Mouse (Mus musculus): ENCODE data around the gene Spz1. TPM values are rescaled to one million over a fixed set of nuclear protein-coding genes. Genes with fewer than 3 reads are reported as not detected.
A peak's percentile ranks its signal among the peaks of the same experiment; 100 is the strongest.

Gene Spz1
- polyA plus RNA-seq, 1 experiment from 2014 or later: not detected

- no peak overlapping the region for H3K4me3 ChIP-seq (replicated peaks)
- ATAC-seq (ENCODE audit: insufficient number of reproducible peaks, low FRiP score, low TSS enrichment, low read depth): no peak
- H3K27me3 ChIP-seq: no peaks in the 10 kb centered on the region
- no peaks in the 10 kb centered on the region for H3K36me3 ChIP-seq
- H3K9me3 ChIP-seq (replicated peaks): no peaks in the 10 kb centered on the region
- H3K4me1 ChIP-seq: no peaks in the 10 kb centered on the region
- no peak overlapping the region for H3K9ac ChIP-seq
- no peak overlapping the region for H3K4me2 ChIP-seq (replicated peaks)
- WGBS: 37% methylated on average over 5 of the region's 5 CpGs
- 0 out of 2 replicates have a peak overlapping the region, but pooled peaks have one; percentile 51 for H3K27ac ChIP-seq (replicated peaks)
These were observed 16.5 kb downstream of the Spz1 start for GRCm38 (mm10) chr13:92559429-92559828.

GRCm38 (mm10) chr13:92557229-92557628 lies 18.7 kb downstream of the Spz1 start:
- Histone ChIP-seq H3K27me3 (no peaks in the 10 kb centered on the region), H3K36me3 (no peaks in the 10 kb centered on the region), H3K4me2 (replicated peaks) (no peak overlapping the region), H3K4me3 (replicated peaks) (no peak overlapping the region), H3K27ac (replicated peaks) (no peak overlapping the region), H3K9ac (no peak overlapping the region), H3K4me1 (no peaks in the 10 kb centered on the region), H3K9me3 (replicated peaks) (no peaks in the 10 kb centered on the region)
- no peak for ATAC-seq (ENCODE audit: insufficient number of reproducible peaks, low FRiP score, low TSS enrichment, low read depth)
- WGBS: 32% methylated on average over 2 of the region's 2 CpGs

GRCm38 (mm10) chr13:92556458-92557126 lies 19.4 kb downstream of the Spz1 start:
- no peak overlapping the region for H3K9ac ChIP-seq
- H3K36me3 ChIP-seq: no peaks in the 10 kb centered on the region
- WGBS: 25% methylated on average over 8 of the region's 8 CpGs
- ATAC-seq (ENCODE audit: insufficient number of reproducible peaks, low FRiP score, low TSS enrichment, low read depth): no peak
- H3K9me3 ChIP-seq (replicated peaks): no peaks in the 10 kb centered on the region
- no peak overlapping the region for H3K4me2 ChIP-seq (replicated peaks)
- H3K4me3 ChIP-seq (replicated peaks): no peak overlapping the region
- H3K27me3 ChIP-seq: no peaks in the 10 kb centered on the region
- H3K4me1 ChIP-seq: no peaks in the 10 kb centered on the region
- H3K27ac ChIP-seq (replicated peaks): no peak overlapping the region; the same call in 1 of the 2 replicates

- Histone ChIP-seq H3K27ac (replicated peaks) (no peak overlapping the region), H3K9ac (no peak overlapping the region), H3K36me3 (no peaks in the 10 kb centered on the region), H3K27me3 (no peaks in the 10 kb centered on the region), H3K4me3 (replicated peaks) (no peak overlapping the region), H3K4me1 (no peaks in the 10 kb centered on the region), H3K4me2 (replicated peaks) (no peak overlapping the region), H3K9me3 (replicated peaks) (peaks cover 8% of the 10 kb centered on the region)
- no peak for ATAC-seq (ENCODE audit: insufficient number of reproducible peaks, low FRiP score, low TSS enrichment, low read depth)
- WGBS: 62% methylated on average over 4 of the region's 4 CpGs
These were observed 28.9 kb downstream of the Spz1 start for GRCm38 (mm10) chr13:92547093-92547492.

DNA sequence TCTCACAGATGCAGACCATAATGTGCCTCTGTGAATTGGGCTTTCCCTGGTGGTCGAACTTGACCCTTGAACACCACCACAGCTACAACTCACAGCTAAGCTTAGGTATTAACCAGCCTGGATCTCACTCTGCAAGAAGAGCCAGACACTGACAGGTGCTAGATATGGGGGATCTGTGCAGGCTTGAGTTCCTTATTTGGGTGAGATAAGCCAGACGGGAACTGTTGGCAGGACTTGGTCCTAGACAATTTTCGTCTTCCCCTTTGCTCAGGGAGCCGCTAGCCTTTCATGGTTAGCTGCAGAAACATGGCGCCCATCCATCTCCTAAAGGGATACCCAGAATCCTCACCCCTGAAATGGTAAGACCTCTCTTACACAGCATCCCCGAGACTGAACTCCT lies 35.0 kb downstream of the Spz1 start:
- H3K4me1 ChIP-seq: no peaks in the 10 kb centered on the region
- no peaks in the 10 kb centered on the region for H3K36me3 ChIP-seq
- H3K4me2 ChIP-seq (replicated peaks): no peak overlapping the region
- H3K4me3 ChIP-seq (replicated peaks): no peak overlapping the region
- 85% methylated on average over 6 of the region's 6 CpGs for WGBS
- no peaks in the 10 kb centered on the region for H3K27me3 ChIP-seq
- ATAC-seq (ENCODE audit: insufficient number of reproducible peaks, low FRiP score, low TSS enrichment, low read depth): no peak
- H3K27ac ChIP-seq (replicated peaks): no peak overlapping the region
- H3K9me3 ChIP-seq (replicated peaks): no peaks in the 10 kb centered on the region
- H3K9ac ChIP-seq: no peak overlapping the region

DNA sequence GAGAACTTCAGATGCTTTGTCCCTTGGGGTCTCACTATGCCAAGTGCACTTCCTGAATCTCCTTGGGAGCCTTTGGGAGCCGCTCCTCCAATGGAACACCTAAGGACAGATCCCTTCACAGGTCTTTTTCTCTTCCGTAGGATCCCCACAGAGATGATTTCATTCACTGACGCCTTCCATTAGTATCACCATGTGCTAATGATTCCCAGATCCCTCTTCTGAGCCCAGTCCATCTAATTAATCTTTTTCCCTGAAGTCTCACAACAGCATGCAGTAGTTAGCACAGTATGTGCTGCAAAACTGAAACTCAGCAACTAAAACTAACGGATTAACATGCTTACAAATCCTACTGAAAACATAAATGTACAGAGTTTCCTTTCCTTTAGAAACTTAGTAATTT lies 36.8 kb downstream of the Spz1 start:
- H3K4me2 ChIP-seq (replicated peaks): no peak overlapping the region
- H3K4me3 ChIP-seq (replicated peaks): no peak overlapping the region
- no peak overlapping the region for H3K9ac ChIP-seq
- H3K36me3 ChIP-seq: no peaks in the 10 kb centered on the region
- ATAC-seq (ENCODE audit: insufficient number of reproducible peaks, low FRiP score, low TSS enrichment, low read depth): no peak
- H3K4me1 ChIP-seq: no peaks in the 10 kb centered on the region
- H3K27me3 ChIP-seq: no peaks in the 10 kb centered on the region
- no peak overlapping the region for H3K27ac ChIP-seq (replicated peaks)
- no peaks in the 10 kb centered on the region for H3K9me3 ChIP-seq (replicated peaks)
- WGBS: 47% methylated on average over 4 of the region's 4 CpGs

- H3K27me3 ChIP-seq: no peaks in the 10 kb centered on the region
- H3K9ac ChIP-seq: no peak overlapping the region
- H3K4me2 ChIP-seq (replicated peaks): no peak overlapping the region
- no peaks in the 10 kb centered on the region for H3K36me3 ChIP-seq
- H3K27ac ChIP-seq (replicated peaks): no peak overlapping the region
- no peak overlapping the region for H3K4me3 ChIP-seq (replicated peaks)
- 0 out of 2 replicates have a peak, but pooled peaks cover 11% of the 10 kb centered on the region for H3K4me1 ChIP-seq
- ATAC-seq (ENCODE audit: insufficient number of reproducible peaks, low FRiP score, low TSS enrichment, low read depth): no peak
- 47% methylated on average over 2 of the region's 2 CpGs for WGBS
- H3K9me3 ChIP-seq (replicated peaks): no peaks in the 10 kb centered on the region
These were observed 42.2 kb downstream of the Spz1 start for GRCm38 (mm10) chr13:92533801-92534200.

DNA sequence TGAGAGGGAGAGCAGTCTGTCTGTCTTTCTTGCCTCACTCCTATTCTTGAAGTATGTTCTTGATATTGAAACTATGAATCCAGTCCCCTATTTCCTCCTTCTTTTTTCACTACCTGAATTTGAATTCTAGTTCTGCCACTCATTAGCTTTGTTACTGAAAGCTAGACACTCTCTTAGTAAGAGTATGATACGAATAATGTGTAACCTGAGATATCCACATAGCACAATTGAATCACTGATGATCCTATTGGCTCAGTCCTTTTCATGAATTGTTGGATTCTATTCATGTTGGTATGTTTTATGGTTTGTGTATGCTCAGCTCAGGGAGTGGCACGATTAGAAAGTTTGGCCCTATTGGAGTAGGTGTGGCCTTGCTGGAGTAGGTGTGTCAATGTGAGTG lies 43.8 kb downstream of the Spz1 start:
- WGBS: 69% methylated on average over 2 of the region's 2 CpGs
- H3K9ac ChIP-seq: no peak overlapping the region
- 0 out of 2 replicates have a peak, but pooled peaks cover 11% of the 10 kb centered on the region for H3K4me1 ChIP-seq
- no peak overlapping the region for H3K4me2 ChIP-seq (replicated peaks)
- no peaks in the 10 kb centered on the region for H3K27me3 ChIP-seq
- H3K27ac ChIP-seq (replicated peaks): no peak overlapping the region
- no peaks in the 10 kb centered on the region for H3K36me3 ChIP-seq
- no peaks in the 10 kb centered on the region for H3K9me3 ChIP-seq (replicated peaks)
- H3K4me3 ChIP-seq (replicated peaks): no peak overlapping the region
- ATAC-seq (ENCODE audit: insufficient number of reproducible peaks, low FRiP score, low TSS enrichment, low read depth): no peak

GRCm38 (mm10) chr13:92531237-92531636 lies 44.7 kb downstream of the Spz1 start:
- Histone ChIP-seq H3K4me3 (replicated peaks) (peak overlapping the region; percentile 63), H3K9me3 (replicated peaks) (no peaks in the 10 kb centered on the region), H3K27ac (replicated peaks) (peak overlapping the region; percentile 95), H3K36me3 (no peaks in the 10 kb centered on the region), H3K9ac (peak overlapping the region; percentile 80), H3K27me3 (no peaks in the 10 kb centered on the region), H3K4me2 (replicated peaks) (peak overlapping the region; percentile 64), H3K4me1 (0 out of 2 replicates have a peak, but pooled peaks cover 11% of the 10 kb centered on the region)
- peak; percentile 12; the same call in 1 of the 2 replicates for ATAC-seq (ENCODE audit: insufficient number of reproducible peaks, low FRiP score, low TSS enrichment, low read depth)
- WGBS: 4% methylated on average over 15 of the region's 15 CpGs

DNA sequence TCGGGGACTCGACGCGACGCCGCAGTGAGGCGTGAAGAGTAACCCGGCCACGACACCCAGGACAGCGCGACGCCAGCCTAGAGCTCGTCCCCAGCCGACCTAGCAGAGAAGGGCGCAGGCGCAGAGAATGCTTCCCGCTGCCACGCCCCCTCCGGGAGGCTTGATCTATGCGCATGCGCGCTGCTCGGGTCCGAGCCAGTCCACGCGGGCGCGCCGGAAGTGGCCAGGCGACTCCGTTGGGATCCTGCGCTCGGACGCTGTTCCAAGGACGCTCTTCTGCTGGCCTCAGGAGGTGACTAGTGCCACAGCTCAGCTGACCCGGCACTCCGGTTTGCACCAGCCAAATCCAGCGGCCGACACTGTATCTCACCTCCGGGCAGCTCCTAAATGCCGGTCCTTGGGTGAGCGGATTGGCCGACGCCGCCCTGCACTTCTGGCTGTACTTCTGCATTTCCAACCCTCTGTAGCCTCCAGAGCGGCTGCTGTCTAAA lies 45.2 kb downstream of the Spz1 start, which contains the start of gene Zfyve16:
Gene Zfyve16 (minus strand): TSS at position 148 of the 491 bp plus-strand sequence.
- Histone ChIP-seq H3K4me3 (replicated peaks) (peak within 1 kb of the TSS; percentile 63), H3K4me1 (0 out of 2 replicates have a peak, but pooled peaks cover 11% of the 10 kb centered on the region), H3K9ac (peak within 1 kb of the TSS; percentile 80), H3K4me2 (replicated peaks) (peak within 1 kb of the TSS; percentile 64), H3K9me3 (replicated peaks) (no peaks in the 10 kb centered on the region), H3K27me3 (no peaks in the 10 kb centered on the region), H3K36me3 (no peaks in the 10 kb centered on the region), H3K27ac (replicated peaks) (peak within 1 kb of the TSS; percentile 95)
- peak; percentile 98 for ATAC-seq (ENCODE audit: insufficient number of reproducible peaks, low FRiP score, low TSS enrichment, low read depth)
- under 1% methylated on average over 46 of the region's 46 CpGs for WGBS

- peak overlapping the region; percentile 95 for H3K27ac ChIP-seq (replicated peaks)
- peak overlapping the region; percentile 64 for H3K4me2 ChIP-seq (replicated peaks)
- 1% methylated on average over 46 of the region's 47 CpGs for WGBS
- H3K4me3 ChIP-seq (replicated peaks): peak overlapping the region; percentile 63
- H3K36me3 ChIP-seq: no peaks in the 10 kb centered on the region
- H3K9ac ChIP-seq: peak overlapping the region; percentile 80
- H3K27me3 ChIP-seq: no peaks in the 10 kb centered on the region
- no peaks in the 10 kb centered on the region for H3K9me3 ChIP-seq (replicated peaks)
- ATAC-seq (ENCODE audit: insufficient number of reproducible peaks, low FRiP score, low TSS enrichment, low read depth): peak; percentile 91
- 0 out of 2 replicates have a peak, but pooled peaks cover 11% of the 10 kb centered on the region for H3K4me1 ChIP-seq
These were observed 45.9 kb downstream of the Spz1 start for GRCm38 (mm10) chr13:92529828-92530720.
